Mouse (Mus musculus) T-cell, adult 2 months (primary cell): ENCODE measurements at regions not wholly inside any gene's neighbourhood (a gene's known extent, or its start where the extent isn't known, plus 50 kb on each side); places are given as distances from the start of the nearest gene placed in this dataset.

Experiments
- DNase-seq: peaks from one replicate; pipeline ENCODE4 v3.0.0; 2022; ENCODE audit warnings: low spot score

- DNase-seq: no peak
Observed at GRCm38 (mm10) chr13:83716711-83717171, 212.9 kb downstream of the Mef2c start.

- DNase-seq: no peak
Observed at GRCm38 (mm10) chr13:83717686-83718210, 213.9 kb downstream of the Mef2c start.

- no peak for DNase-seq
Observed at GRCm38 (mm10) chr13:83718431-83719410, 214.9 kb downstream of the Mef2c start.

GRCm38 (mm10) chr13:83719635-83720291 lies 215.9 kb downstream of the Mef2c start:
- no peak for DNase-seq

GRCm38 (mm10) chr13:83720352-83720751 lies 216.5 kb downstream of the Mef2c start:
- DNase-seq: no peak

GRCm38 (mm10) chr13:83720883-83721371 lies 217.1 kb downstream of the Mef2c start:
- no peak for DNase-seq

GRCm38 (mm10) chr13:83721563-83721962 lies 217.7 kb downstream of the Mef2c start:
- no peak for DNase-seq

- DNase-seq: no peak
Observed at GRCm38 (mm10) chr13:83722241-83722640, 218.4 kb downstream of the Mef2c start.

- no peak for DNase-seq
Observed at GRCm38 (mm10) chr13:83722791-83723190, 219.0 kb downstream of the Mef2c start.

GRCm38 (mm10) chr13:83723396-83723795 lies 219.6 kb downstream of the Mef2c start:
- no peak for DNase-seq

GRCm38 (mm10) chr13:83724196-83724595 lies 220.4 kb downstream of the Mef2c start:
- DNase-seq: no peak

- DNase-seq: peak; percentile 17
Observed at GRCm38 (mm10) chr13:83724995-83725394, 221.2 kb downstream of the Mef2c start.

GRCm38 (mm10) chr13:83725831-83726230 lies 222.0 kb downstream of the Mef2c start:
- DNase-seq: no peak

GRCm38 (mm10) chr13:83726346-83726975 lies 222.6 kb downstream of the Mef2c start:
- DNase-seq: no peak

GRCm38 (mm10) chr13:83727051-83727765 lies 223.4 kb downstream of the Mef2c start:
- no peak for DNase-seq

- DNase-seq: no peak
Observed at GRCm38 (mm10) chr13:83727766-83728395, 224.0 kb downstream of the Mef2c start.

- DNase-seq: no peak
Observed at GRCm38 (mm10) chr13:83728421-83729010, 224.7 kb downstream of the Mef2c start.

GRCm38 (mm10) chr13:83729331-83730009 lies 225.6 kb downstream of the Mef2c start:
- no peak for DNase-seq

- DNase-seq: no peak
Observed at GRCm38 (mm10) chr13:83730155-83730712, 226.4 kb downstream of the Mef2c start.
